Mouse (Mus musculus) cortical plate, adult 2 months (tissue): Measurements from ENCODE around the gene Lmx1a.

Experiments used
- CTCF ChIP-seq: fragments of 200-500 bp; IDR thresholded peaks from 2 replicates; pipeline ENCODE4 v1.5.1; 2011; ENCODE audit warnings: mild to moderate bottlenecking, control low read depth, low read length; ENCODE audit not compliant: insufficient read depth; ENCODE audit errors: extremely low read depth
- POLR2A ChIP-seq: fragments of 200-500 bp; IDR thresholded peaks from 2 replicates; pipeline ENCODE4 v1.6.1; 2011; ENCODE audit warnings: mild to moderate bottlenecking, low read length, control low read depth; ENCODE audit not compliant: insufficient read depth; ENCODE audit errors: extremely low read depth

DNA sequence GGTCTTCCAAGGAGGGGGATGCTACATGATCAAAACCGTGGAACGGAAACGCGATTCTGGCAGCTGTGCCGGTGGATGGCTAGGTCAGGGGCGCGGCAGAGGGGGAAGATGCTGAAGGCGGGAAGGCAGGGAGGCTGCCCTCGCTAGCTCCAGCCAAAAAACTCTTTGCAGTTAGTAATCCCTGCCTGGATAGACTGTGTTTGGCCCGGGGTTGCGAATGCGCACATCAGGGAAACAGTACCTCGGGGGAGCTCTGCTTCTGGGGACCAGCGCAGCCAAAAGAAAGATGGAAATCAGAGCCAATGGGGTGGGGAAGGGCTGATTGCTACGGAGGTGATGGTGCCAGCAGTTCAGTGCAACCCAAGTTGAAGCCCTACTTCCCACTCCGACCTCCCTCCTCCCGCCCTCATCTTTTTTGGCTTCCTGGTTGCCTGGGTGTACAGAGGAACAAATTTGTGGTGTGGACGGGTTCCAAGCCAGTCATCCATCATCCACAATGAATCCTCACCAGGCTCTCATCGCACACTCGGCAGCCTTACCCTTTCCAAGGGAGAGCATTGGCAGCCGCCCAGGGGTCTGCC, 28.4 kb upstream of the Lmx1a start:
- TF ChIP-seq CTCF (no peak), POLR2A (no peak)
